Mouse (Mus musculus): ENCODE results near the gene Tas2r144.

Gene Tas2r144

GRCm38 (mm10) chr6:42215028-42215427 lies at the start of gene Tas2r144:
Gene Tas2r144 (plus strand): TSS chr6:42215328.
- DNase-seq, result no peak

DNA sequence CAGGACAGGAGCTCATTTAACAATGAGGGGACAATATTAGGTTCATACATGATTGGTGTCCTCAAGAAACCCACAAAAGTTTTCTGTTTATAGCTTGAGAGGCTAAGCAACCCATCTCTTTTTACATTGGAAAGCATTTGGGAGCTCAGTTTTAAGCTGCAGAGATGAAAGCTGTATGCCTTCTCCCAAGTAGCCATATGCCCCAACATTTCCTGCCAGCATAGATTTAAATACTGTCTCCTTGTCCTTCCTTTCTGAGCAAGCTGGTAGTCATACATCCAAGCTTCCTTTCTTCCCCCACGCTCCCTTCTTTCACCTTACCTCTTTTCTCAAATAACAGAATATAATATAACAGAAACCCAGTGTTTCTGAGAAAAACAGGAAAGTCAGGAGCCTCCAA lies 32.7 kb upstream of the Tas2r144 start:
- DNase-seq, result no peak

GRCm38 (mm10) chr6:42186230-42186629 lies 28.9 kb upstream of the Tas2r144 start:
- DNase-seq, result no peak

GRCm38 (mm10) chr6:42197710-42198109 lies 17.4 kb upstream of the Tas2r144 start:
- no peak for DNase-seq

GRCm38 (mm10) chr6:42199498-42199897 lies 15.6 kb upstream of the Tas2r144 start:
- no peak for DNase-seq

DNA sequence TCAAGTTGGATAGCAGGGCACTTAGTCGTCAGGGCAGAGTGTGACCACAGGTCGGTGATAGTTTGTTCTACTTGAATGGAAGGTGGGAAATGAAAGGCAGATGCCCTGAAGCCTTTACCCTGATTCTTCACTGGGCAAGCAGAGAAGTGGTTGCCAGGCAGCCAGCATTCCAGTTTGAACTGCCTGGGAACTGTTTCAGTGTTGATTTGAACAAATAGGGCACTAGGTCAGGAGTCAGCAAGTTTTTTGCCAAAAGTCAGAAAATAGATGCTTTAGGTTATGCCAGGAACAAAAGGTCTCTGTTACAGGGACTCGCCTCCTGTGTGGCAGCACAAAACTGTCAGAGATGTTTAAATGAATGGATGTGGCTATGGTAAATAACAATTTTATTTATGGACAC lies 7.2 kb downstream of the Tas2r144 start:
- peak; percentile 3 for DNase-seq

GRCm38 (mm10) chr6:42225046-42225445 lies 9.9 kb downstream of the Tas2r144 start:
- DNase-seq, result no peak

- peak; percentile 62 for DNase-seq
These were observed 12.3 kb downstream of the Tas2r144 start for GRCm38 (mm10) chr6:42227240-42228101.

DNA sequence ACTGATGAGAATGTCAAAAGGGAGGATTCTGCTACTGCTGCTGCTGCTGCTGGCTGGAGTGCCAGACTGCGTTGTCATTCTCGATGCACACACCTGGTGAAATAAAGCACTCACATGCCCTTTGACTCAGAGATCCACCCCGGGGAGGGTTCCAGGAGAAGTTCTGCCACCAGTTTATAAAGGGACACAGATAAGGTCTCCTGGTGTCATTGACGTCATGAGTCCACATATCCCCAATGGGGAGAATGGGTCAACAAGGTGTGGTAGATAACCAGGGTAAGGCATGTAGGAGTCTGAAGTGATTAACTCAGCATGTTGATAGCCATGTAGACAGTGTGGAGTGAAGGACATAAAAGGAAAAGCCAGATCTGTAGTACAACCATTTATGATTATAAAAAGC lies 14.5 kb downstream of the Tas2r144 start:
- no peak for DNase-seq

- no peak for DNase-seq
These were observed 16.1 kb downstream of the Tas2r144 start for GRCm38 (mm10) chr6:42231191-42231590.

- DNase-seq, result no peak
These were observed 22.2 kb downstream of the Tas2r144 start for GRCm38 (mm10) chr6:42237276-42237805.

GRCm38 (mm10) chr6:42241311-42242045 lies 26.4 kb downstream of the Tas2r144 start:
- no peak for DNase-seq

- DNase-seq, result peak; percentile 53
These were observed 30.7 kb downstream of the Tas2r144 start, which contains the start of gene Gstk1 for GRCm38 (mm10) chr6:42245711-42246353. Gene Gstk1 (plus strand): TSS chr6:42245935.

GRCm38 (mm10) chr6:42247173-42247572 lies 32.0 kb downstream of the Tas2r144 start:
- no peak for DNase-seq

- no peak for DNase-seq
These were observed 32.9 kb downstream of the Tas2r144 start for GRCm38 (mm10) chr6:42247981-42248380.

DNA sequence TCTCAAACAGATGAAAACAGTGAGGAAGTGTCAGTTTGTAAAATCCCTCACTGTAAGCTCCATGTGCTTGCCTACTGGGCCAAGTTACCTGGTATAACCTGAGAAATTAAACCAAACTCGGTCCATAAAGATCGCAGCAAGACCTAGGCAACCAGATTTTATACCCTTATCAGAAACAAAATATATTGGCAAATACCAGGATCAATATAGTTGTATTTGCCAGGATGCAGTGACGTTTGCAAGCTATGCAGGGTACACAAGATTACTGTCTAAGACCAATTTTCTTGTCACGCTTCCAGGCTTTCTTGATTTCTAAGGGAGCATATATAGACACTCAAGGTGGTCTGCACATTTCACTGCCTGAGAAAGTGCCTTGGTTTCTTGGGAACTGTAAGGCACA lies 36.7 kb downstream of the Tas2r144 start:
- no peak for DNase-seq

DNA sequence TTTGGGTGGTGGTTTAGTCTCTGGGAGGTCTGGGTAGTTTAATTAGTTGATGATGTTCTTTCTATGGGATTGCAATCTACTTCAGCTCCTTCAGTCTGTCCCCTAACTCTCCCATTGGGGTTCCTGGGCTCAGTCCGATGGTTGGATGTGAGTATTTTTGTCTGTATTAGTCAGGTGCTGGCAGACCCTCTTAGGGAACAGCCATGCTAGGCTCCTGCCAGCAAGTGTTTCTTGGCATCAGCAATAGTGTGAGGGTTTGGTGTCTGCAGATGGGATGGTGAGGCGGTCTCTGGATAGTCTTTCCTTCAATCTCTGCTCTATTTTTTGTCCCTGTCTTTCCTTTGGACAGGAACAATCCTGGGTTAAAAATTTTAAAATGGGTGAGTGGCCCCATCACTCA lies 38.0 kb downstream of the Tas2r144 start:
- no peak for DNase-seq

DNA sequence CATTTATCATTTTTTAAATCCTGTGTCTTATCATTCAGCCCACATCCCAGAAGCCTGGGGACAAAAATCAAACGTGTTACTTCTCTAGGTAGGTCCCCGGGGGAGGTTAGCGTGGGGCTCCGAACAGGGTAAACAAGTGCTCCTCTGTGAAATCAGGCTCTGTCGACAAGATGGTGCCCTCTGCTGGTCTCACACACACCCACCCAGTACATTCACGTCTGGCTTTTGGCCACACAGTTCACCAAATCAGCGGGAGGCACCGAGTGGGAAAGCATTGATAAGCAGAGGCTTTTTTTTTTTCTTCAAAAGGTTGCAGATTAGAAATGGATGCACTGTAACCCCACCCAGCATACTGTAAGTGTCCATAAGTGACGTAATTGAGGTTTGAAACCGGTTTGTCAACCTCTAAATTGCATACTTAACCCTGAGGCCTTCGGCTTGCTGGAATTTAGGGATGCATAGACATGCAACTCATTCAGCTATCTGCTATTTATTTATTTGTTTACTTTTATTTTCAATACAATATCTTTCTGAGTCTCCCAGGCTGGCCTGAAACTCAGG lies 42.3 kb downstream of the Tas2r144 start:
- DNase-seq, result peak; percentile 18

DNA sequence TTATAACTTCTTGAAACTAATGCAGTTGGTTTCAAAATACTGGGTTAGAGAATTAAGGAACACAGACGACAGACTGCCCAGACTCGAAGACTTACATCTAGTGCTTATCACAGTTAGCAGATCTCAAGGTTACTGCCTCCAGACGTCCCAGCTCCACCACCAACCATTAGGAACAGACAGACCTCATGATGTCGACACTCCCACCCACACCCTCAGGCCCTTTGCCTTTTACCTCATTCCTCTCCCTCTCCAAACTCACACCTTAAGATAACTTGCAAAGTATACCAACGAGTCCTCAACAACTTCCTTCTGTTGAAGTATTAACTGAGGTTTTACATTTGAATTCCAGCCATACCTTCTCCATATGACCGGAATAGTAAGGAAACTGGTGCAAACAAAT lies 45.3 kb downstream of the Tas2r144 start:
- DNase-seq, result no peak

DNA sequence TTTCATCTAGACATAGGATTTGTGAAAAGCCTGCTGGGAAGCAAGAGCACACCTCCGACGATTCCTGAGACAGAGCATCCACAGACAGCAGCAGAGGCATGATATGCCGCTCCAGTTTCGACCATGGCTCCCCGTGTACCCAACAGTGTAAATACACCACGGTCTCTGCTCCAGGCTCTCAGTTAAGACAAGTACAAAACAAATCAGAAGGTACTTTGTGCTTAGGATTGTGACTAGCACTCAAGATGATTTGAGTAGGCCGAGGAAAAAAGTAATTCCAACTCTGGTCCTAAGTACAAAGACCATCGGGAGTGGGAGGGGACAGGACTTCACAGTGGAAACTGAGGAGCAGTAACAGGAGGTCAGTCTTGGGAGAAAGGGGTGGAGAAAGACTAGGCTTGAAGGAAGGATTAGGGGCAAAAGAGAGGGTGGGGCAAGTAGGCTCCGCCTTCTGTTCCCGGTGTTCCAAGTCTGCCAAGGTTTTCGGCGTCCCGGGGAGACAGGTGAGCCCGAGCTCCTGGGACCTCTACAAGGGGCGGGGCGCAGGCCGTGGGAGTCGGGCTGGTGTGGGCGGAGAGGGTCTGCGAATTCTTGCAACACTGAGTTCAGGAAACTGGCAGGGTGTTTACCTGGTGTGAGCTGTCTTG lies 46.5 kb downstream of the Tas2r144 start, which contains the start of gene Tmem139:
Gene Tmem139, plus strand, starts transcription at position 447 of the 647 bp plus-strand sequence.
- no peak for DNase-seq

DNA sequence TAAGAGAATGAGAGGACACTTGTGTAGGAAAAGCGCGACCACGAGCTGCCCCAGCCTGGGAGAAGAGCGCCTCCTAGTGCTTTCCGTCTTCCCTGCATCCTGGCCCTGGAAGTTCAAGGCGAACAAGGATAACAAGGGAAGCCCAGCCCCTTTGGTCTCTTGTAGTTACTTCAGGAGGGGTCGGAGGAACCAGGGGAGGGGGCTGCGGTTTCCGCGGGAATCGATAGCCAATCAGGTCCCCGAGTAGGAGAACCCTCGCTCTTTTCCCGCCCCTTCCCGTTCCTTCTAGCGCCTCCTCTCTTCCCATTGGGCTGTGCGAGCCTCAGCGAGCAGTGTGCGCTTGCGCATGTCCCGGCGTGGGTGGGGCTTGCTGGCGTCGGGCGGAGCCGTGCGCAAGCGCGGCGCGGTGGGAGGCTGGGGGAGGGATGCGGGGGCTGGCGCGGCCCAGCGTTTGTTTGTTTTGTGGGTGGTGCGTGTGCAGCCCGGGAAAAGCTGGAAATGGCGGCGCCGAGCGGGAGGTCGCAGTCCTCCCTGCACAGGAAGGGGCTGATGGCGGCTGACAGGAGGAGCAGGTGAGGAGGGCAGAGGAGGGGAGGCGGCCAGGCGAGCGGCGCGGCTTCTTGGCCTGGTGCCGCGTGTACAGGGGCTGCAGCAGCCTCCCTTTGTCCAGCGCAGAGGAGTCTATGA lies 49.6 kb downstream of the Tas2r144 start, which contains the start of gene Casp2:
Gene Casp2, plus strand, starts transcription at position 360 of the 687 bp plus-strand sequence.
- DNase-seq, result peak; percentile 97
